Mouse (Mus musculus) adrenal gland, postnatal 14 days (tissue): ENCODE results near the gene Gtpbp1. TPM values are rescaled to one million over a fixed set of nuclear protein-coding genes. Genes with fewer than 3 reads are reported as not detected.

Experiments used
- DNase-seq: peaks from one replicate; pipeline ENCODE4 v3.0.0; 2021; ENCODE audit warnings: mixed read lengths
- long read RNA-seq, 2 experiments: library from polyadenylated mRNA; stranded (forward); transcript quantifications; one replicate each; pipeline ENCODE4 v2.0.0; 2021
- total RNA-seq: library from RNA; stranded (reverse); gene quantifications from 2 replicates; pipeline ENCODE4 v1.2.3, GENCODE M21; 2021

Gene Gtpbp1
- 26.1 and 35.8 TPM in 2 replicates for total RNA-seq
- long read RNA-seq, experiment 1, partial matches to known transcripts: 5 of 7 reads
- long read RNA-seq, experiment 1, other reads (novel, unspliced or antisense): 0 of 7 reads
- long read RNA-seq, experiment 2, partial matches to known transcripts: 1 of 9 reads
- long read RNA-seq, experiment 2, other reads (novel, unspliced or antisense): 3 of 9 reads

DNA sequence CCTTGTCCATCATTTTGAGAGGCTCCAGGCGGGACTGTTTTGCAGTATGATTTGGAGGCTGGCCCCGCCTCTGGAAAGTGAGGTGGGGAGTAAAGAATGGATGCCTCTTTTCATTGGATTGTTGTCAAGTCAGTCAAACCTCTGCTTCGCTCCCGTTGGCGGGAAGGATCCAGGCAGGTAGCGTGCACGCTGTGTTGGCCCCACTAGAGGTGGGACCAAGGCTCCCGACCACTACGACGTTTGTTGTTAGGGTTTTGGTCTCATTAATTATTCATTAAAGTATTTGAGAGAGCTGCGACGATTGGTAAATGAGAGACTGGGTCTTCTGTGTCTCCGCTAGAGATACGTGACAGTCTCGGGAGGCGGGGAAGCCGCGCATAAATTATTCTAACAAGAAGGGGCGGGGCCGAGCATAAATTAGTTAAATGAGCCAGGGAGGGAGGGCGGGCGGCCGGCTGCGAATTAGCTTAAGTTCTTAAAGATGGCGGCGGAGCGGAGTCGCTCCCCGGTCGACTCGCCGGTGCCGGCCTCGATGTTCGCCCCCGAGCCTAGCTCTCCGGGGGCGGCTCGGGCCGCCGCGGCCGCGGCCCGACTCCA is at the start of gene Gtpbp1:
Gtpbp1 (plus strand) TSS at position 420 of the 597 bp plus-strand sequence.
- DNase-seq: peak; percentile 97

DNA sequence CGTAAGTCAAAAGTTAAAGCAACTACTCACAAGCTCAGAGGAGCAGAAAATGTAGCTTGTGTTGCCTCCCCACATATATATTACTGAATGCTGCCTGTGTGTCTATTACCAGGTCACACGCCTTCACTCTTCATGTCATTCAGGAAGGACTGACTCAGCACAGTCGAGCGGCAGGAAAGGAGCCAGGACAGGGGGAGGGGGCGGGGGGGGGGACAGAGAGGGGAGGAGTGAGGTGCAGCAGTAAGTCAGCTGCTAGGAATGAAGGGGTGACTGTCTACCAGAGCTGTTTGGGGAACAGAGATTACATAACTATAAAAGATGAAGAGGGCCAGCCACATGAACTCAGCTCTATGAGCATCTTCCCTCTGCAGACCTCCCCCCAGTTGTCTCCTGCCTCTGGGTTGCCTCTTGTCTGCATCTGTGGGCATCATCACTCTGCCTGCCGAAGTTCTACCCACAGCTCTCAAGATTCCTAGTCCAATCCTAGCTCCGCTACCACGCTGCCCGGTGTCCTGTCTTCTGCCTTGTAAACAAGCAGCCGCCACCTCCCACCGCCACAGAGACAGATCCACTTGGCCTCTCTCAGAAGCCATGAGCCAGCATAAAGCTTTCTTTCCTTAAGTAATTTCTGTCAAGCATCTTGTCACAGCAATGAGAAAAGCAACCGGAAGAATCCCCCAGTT is 49.4 kb upstream of the Gtpbp1 start:
- no peak for DNase-seq

DNA sequence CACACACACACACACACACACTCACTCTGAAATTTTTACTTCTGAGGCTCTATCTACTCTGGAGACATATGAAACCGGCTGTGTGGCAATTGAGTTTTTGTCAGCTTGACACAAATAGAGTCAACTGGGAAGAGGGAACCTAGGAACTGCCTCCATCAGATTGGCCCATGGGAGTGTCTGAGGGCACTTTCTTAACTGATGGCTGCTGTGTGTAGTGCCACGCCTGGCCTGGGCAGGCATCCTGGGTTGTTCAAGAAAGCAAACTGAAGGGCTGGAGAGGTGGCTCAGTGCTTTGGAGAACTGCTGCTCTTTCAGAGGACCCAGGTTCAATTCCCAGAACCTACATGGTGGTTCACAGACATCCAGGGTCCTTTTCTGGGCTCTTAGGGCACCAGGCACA is 45.2 kb upstream of the Gtpbp1 start:
- no peak for DNase-seq

DNA sequence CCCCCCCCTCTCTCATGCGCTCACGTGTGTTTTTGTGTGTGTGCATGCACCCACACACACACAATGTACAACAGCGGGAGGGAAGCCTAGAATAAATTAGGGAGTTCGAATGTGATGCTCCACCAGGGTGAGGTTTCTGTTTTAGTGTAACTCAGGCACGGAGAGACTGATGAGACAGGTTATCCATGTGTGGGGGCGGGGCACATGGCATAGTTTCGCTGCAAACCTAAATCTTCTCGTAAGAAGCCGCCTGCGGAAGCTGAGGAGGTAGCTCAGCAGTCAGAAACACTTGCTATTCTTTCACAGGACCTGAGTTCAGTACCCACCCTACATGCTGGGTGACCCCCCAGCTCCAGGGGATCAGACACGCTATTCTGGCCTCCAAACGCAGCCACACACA is 42.5 kb upstream of the Gtpbp1 start:
- no peak for DNase-seq

DNA sequence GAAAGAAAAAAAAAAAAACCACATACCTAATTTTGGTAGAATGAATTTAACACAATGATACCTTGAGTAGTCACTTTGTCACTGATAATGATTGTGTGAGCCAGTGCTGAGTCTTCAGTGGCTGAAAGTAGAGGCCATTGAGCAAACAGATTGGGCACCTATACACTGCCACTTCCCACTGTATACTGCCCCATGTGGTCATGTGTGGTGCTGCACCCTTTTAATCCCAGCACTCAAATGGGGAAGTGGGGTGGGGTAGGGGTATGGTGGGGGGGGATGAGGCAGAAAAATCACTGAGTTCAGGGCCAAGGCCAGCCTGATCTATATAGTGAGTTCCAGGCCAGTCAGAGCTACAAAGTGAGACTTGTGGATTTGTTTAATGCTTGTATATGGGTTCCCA is 40.1 kb upstream of the Gtpbp1 start:
- peak; percentile 54 for DNase-seq

DNA sequence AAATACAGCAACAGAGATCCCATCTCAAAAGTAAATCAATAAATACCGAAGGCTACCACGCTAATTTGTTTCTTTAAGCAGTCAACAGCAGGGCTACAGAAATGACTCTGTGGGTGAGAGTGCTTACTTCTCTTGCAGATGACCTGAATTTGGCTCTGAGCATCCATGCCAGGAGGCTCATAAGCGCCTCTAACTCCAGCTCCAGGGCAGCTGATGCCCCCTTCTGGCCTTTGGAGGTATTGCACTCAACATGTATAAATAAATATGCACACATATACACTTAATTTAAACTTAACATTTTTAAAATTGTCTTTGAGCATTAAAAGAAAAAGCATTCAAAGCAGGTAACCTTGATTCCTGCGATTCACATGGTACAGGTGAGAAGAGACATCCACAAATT is 39.2 kb upstream of the Gtpbp1 start:
- peak; percentile 51 for DNase-seq

DNA sequence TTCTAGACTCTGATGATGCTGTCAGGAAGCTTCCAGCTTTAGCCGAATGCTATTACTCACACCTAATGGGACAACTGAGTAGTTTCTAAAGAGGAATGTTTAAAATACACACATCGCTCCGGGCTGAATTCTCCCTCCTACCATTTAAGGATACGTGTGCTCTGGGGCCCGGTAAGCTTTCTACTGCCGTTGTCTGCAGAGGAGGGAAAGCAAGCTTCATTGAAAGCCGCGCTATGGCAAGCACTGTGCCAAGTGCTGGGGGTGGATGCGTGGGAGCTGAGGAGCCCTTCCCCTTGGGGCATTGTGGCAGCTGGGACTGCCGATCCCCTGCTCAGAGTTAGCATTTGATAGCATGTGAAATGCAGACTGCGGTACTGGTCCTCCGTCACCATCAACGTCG is 34.2 kb upstream of the Gtpbp1 start:
- DNase-seq: no peak

DNA sequence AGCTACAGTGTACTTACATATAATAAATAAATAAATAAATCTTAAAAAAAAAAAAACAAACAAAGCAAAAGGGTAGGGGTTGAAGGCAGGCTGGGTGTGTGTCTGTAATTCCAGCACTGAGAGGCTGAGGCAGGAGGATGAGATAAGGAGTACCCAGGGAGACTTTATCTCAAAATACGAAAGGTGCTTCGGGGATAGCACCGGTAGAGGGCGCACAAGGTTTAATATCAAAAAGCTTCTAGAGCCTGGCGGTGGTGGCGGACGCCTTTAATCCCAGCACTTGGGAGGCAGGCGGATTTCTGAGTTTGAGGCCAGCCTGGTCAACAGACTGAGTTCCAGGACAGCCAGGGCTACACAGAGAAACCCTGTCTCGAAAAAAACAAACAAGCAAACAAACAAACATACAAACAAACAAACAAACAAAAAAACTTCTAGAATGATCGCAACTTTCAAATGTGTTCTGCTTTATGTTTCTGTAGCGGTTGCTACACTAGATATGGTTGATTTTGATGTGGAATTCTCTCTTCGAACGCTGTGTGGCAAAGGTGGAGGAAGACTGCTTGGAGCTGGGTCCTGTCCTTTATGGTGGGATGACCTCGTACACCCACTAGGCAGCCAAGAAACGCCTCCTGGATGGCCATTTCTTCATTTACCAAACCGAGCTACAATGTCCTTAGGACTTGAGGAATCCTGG is 32.7 kb upstream of the Gtpbp1 start:
- peak; percentile 88 for DNase-seq

DNA sequence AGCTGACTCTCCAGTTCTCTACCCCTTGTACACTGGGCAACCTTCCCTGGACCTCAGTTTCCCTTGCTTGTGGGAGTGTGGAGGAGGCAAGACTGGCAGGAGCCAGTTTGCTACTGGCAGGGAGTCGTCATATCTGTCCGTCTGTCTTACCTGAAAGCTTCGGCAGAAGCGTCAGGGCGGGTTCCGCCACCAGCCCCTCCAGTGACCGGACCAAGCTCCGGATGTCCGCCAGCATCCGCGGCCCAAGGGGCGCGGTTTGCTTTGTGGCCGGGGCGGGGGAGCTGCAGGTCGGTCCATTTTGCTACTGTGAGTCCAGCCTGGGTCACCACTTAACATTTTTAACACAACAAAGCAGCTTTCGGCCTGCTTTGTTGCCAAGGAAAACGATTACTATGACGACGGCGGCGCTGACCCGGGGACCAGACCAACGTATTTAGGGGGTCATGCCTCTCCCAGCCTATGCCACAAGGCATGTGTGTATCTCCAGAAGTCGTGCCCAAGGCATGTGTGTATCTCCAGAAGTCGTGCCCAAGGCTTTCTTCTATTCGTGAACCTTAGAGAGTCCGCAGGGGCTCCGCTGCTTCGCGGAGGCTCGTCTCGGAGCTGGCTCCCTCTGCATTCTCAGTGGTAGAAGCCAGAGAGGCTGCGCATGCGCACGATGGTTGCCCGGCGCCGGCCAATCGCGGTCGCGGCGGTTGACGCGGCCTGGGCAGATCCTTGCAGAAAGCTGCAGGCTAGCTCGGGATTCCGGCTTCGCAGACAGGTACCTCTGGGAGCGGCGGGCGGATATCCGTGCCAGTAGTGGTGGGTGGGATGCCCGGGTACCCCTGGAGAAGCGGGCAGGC is 31.9 kb upstream of the Gtpbp1 start, which contains the start of the genes Fam227a and Cby1:
Fam227a (minus strand) TSS at position 426 of the 845 bp plus-strand sequence.
Cby1 (plus strand) TSS at position 669 of the 845 bp plus-strand sequence.
- DNase-seq: peak; percentile 97

DNA sequence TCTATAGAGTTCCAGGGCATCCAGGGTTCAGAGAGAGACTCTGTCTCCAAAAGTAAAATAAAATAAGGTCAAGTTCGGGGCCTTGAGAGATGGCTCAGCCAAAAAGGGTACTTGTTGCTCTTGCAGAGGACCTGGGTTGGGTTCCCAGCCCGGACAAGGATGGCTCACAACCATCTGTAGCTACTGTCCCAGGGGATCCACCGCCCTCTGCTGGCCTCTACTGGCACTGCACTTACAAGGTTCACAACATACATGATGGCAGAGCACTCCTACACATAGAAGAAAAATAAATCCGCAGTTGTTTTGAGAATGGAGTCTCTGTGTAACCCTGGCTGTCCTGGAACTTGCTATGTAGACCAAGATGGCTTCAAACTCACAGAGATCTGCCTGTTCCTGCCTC is 28.8 kb upstream of the Gtpbp1 start:
- peak; percentile 48 for DNase-seq

DNA sequence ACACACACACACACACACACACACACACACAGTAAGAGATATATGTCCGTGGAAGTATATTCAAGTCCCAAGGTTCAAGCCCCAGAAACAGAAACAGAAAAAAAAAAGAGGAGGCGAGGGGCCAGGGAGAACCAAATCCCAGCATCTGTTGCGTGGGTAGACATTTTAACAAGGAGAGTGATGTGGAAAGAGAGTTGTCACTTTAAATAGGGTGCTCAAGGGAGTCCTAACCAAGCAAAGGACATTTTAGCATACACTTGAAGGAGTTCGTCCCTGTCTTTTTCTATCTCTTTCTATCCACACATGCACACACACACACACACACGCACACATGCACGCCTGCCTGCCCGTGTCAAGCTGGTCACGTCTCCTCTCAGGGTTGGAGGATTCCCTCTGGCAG is 26.0 kb upstream of the Gtpbp1 start:
- no peak for DNase-seq

DNA sequence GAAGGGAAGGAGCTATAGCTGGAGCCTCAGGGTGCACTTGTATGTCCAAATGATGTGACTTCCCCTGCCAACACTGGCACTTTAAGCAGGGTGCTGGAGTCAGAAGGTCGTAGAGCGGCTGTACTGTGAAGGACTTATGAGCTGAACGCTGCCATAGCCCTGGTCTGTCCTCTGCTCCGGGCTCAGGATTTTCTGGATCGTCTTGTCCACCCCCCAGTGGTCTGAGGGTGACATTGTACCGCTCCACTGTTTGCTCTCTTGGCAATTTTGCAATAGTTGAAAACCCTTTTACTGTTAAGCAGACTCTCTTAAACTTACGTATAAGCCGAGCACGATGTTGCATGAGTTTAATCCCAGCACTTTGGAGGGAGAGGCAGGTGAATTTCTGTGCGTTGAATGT is 21.4 kb upstream of the Gtpbp1 start:
- peak; percentile 71 for DNase-seq

DNA sequence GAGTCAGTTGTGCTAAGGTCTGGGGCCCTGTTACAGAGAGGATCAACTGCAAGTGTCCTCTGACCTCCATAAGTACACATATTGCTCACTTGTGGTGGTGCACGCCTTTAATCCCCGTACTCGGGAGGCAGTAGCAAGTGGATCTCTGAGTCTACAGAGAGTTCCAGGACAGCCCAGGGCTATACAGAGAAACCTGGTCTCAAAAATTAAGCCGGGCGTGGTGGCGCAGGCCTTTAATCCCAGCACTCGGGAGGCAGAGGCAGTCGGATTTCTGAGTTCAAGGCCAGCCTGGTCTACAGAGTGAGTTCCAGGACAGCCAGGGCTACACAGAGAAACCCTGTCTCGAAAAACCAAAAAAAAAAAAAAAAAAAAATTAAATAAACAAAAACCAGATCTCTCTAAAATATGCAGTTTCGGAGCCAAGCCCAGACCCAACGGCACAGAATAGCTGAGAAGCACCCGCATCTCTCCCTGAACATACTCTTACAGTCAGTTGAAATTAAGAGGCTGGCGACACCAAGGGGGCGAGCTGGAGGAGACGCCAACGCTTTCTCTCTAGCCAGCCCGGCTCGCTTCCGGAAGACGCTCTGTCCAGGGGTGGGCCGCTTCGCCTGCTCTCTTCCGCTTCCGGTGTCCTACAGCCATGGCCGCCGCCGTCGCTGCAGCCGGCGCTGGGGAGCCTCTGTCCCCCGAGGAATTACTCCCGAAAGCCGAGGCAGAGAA is 20.2 kb upstream of the Gtpbp1 start, which contains the start of gene Tomm22:
Tomm22 (plus strand) TSS at position 613 of the 723 bp plus-strand sequence.
- DNase-seq: peak; percentile 95

DNA sequence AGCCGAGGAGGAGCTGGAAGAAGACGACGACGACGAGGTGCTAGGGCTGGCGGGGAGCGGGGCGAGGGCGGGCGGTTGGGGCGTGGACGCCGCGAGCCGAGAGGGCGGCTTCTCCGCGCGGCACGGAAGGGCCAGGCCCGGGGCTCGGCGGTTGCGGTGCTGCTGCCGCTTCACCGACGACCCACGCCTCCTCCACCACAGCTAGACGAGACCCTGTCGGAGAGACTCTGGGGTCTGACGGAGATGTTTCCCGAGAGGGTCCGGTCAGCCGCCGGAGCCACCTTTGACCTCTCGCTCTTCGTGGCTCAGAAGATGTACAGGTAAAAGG is 19.7 kb upstream of the Gtpbp1 start:
- DNase-seq: no peak

DNA sequence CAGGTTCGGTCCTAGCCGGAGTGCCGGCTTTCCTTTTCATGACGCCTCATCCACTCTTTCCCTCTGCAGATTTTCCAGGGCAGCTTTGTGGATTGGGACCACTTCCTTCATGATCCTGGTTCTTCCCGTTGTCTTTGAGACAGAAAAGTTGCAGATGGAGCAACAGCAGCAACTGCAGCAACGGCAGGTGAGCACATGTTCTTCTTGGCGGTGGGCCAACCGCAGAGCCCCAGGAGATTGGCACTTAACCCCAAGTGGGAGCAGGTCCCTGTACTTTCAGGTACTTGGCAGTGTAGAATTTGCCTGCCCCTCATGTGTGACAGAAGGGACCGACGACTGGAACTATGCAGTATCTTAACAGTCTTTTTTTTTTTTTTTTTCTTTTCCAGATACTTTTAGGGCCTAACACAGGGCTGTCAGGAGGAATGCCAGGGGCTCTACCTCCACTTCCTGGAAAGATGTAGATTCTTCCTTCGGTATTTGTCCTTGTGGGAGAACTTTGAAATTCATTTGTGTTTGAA is 18.8 kb upstream of the Gtpbp1 start:
- DNase-seq: peak; percentile 46

DNA sequence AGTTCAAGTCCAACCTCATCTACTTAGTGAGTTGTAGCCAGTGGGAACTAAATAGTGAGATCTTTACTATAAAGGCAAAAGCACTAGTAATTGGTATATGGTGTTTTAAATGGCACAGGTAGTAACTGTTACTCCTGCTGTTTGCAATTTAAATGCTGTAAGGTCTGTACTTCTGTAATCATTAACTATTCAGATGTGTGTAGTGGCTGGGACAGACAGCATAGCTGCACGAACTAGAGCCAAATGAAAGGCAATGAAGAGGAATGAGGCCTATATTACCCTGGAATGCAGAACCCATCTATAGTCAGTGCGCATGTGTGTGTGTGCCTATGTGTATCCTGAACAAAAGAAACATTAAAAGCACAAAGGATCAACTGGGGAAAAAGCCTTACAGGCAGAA is 12.7 kb upstream of the Gtpbp1 start:
- DNase-seq: no peak

DNA sequence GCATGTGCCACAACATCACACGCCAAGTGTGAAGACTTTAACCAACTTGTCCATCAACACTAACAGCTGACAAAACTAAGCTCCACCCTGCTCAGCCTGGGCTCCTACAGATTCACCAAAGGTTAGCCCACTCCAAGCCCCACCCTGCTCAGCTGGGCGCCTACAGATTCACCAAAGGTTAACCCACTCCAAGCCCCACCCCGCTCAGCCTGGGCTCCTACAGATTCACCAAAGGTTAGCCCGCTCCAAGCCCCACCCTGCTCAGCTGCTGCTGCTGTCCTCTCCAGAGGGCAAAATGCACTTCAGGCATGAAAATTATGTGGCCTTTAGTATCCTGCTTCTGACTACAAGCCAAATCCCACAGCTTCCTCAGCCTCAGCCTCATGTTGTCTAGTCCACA is 8.7 kb upstream of the Gtpbp1 start:
- DNase-seq: no peak

DNA sequence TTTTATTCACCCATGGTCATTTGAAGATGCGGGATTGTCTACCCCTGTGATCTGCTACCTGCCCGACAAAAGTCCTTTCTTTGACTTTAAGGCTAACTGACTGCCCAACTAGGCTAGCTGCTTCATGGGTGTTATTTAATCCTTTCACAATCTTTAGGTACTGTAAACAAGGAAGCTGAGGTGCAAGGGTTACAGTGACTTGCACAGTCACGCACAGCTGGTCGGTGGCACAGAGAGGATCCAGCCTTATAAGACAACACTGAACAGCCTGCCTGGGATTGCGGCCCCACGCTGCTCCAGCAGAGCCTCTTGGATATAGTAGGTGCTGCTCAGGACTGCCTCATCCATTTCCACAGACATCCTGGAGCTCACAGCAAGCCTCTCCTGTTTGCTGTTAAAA is 7.5 kb upstream of the Gtpbp1 start:
- DNase-seq: no peak

DNA sequence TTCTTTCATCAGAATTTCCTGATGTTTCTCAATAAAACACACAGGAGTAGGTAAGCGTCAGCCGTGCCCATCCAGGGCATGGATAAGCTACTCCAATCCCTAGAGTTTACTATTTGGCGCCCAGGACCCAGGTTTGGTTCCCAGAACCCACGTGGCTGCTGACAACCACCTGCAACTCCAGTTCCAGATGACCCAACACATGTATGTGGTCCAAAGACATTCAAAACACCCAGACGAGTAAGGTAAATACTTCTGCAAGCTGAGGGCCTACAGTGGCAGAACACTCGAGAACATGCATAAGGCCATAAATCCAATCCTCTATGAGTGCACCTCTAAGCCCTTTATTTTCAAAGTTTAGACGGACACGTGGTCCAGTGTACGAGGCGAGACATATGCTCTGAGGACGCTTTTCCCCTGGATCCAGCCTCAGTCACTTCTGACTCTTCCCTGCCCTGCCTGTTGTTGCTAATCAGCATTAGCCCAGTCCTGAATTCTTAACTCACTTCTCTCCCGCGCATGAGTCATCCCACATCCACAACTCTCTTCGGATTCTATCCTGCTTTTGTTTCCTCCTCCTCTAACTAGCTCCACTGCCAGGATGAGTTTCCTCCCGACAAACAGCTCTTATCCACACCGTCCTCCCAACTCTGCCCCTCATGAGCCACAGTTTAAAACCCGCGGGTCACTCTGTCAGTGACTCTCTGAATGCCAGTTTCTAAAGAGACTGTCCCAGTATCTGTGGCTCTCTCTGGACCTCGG is 6.8 kb upstream of the Gtpbp1 start:
- peak; percentile 50 for DNase-seq

DNA sequence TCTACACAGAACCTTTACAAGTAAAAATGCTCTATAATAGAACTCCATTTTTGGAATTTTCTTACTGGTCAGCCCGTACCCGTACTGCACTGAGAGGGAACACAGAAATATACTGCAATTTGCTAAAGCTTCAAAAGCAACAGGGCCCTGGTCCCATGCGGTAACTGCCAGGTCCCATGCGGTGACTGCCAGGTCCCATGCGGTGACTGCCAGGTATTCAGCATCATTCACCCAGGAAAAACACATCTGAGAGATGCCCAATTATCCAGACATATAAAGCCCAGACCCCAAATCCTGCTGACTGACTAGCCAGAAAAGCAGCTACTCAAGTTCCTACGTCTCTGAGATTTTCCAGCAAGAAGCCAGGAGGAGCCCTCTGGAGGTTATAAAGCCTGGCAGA is 6.0 kb upstream of the Gtpbp1 start:
- DNase-seq: no peak
